Mouse (Mus musculus) heart, postnatal 14 days (tissue): ENCODE results near the gene Paqr6. TPM values are rescaled to one million over a fixed set of nuclear protein-coding genes. Genes with fewer than 3 reads are reported as not detected.

Experiments
- DNase-seq, 2 experiments: peaks; one replicate each; pipeline ENCODE4 v3.0.0; 2021 to 2022
- intact Hi-C: fragments of 180-260 bp; cut with DNase I; formaldehyde crosslinking; loops from one replicate; pipeline ENCODE4 v1.15.1; 2025
- long read RNA-seq, 2 experiments: library from polyadenylated mRNA; stranded (forward); transcript quantifications; one replicate each; pipeline ENCODE4 v2.0.0; 2021
- total RNA-seq, 2 experiments: library from RNA; stranded (reverse); gene quantifications; 2 replicates each; pipeline ENCODE4 v1.2.3; 2021

The Paqr6 gene
- under 1 TPM; 0.22 to 0.67 TPM for total RNA-seq
- long read RNA-seq, experiment 1, partial matches to known transcripts = 0 of 1 reads
- long read RNA-seq, experiment 1, other reads (novel, unspliced or antisense) = 1 of 1 reads
- long read RNA-seq, experiment 2, partial matches to known transcripts = 0 of 2 reads
- long read RNA-seq, experiment 2, other reads (novel, unspliced or antisense) = 1 of 2 reads

GRCm38 (mm10) chr3:88364337-88364736 is at the start of gene Paqr6:
Gene Paqr6, plus strand, starts transcription at chr3:88364584.
- intact Hi-C loops = no loop called here
- peak; percentile 59 to 82 for DNase-seq

- DNase-seq = peak; percentile 55 to 71
- intact Hi-C loops = no loop called here
Observed at GRCm38 (mm10) chr3:88324951-88325405, 39.4 kb upstream of the Paqr6 start, which contains the start of gene Glmp. Gene Glmp, plus strand, starts transcription at chr3:88325023.

- DNase-seq = no peak
- intact Hi-C loops = no loop called here
Observed at GRCm38 (mm10) chr3:88328956-88329355, 35.4 kb upstream of the Paqr6 start.

- DNase-seq = peak; percentile 29 to 61
- intact Hi-C loops = no loop called here
Observed at GRCm38 (mm10) chr3:88331282-88331681, 33.1 kb upstream of the Paqr6 start.

- intact Hi-C loops = no loop called here
- DNase-seq = no peak
Observed at GRCm38 (mm10) chr3:88334029-88334658, 30.2 kb upstream of the Paqr6 start.

GRCm38 (mm10) chr3:88334902-88335435 is 29.4 kb upstream of the Paqr6 start:
- DNase-seq = no peak
- intact Hi-C loops = no loop called here

GRCm38 (mm10) chr3:88335436-88336053 is 28.8 kb upstream of the Paqr6 start:
- peak in 1 of 2 experiments; percentile 27 for DNase-seq
- intact Hi-C loops = no loop called here

- intact Hi-C loops = no loop called here
Observed at GRCm38 (mm10) chr3:88336058-88337013, 28.0 kb upstream of the Paqr6 start, which contains the start of the genes Tmem79 and Smg5. Gene Tmem79, minus strand, starts transcription at chr3:88336148. Gene Smg5, plus strand, starts transcription at chr3:88336260.

GRCm38 (mm10) chr3:88337367-88338020 is 26.9 kb upstream of the Paqr6 start:
- intact Hi-C loops = no loop called here
- DNase-seq = no peak

More at GRCm38 (mm10) chr3:88336058-88337013, 28.0 kb upstream of the Paqr6 start, which contains the start of the genes Tmem79 and Smg5:
- peak; percentile 96 to 97 for DNase-seq

- intact Hi-C loops = no loop called here
- DNase-seq = no peak
Observed at GRCm38 (mm10) chr3:88338316-88338715, 26.1 kb upstream of the Paqr6 start.

- DNase-seq = no peak
- intact Hi-C loops = no loop called here
Observed at GRCm38 (mm10) chr3:88339006-88339405, 25.4 kb upstream of the Paqr6 start.

- DNase-seq = no peak
- intact Hi-C loops = no loop called here
Observed at GRCm38 (mm10) chr3:88350732-88351131, 13.7 kb upstream of the Paqr6 start.

- no peak for DNase-seq
- intact Hi-C loops = no loop called here
Observed at GRCm38 (mm10) chr3:88352907-88353306, 11.5 kb upstream of the Paqr6 start.

GRCm38 (mm10) chr3:88354396-88355165 is 9.8 kb upstream of the Paqr6 start:
- intact Hi-C loops = no loop called here
- no peak for DNase-seq

GRCm38 (mm10) chr3:88359584-88359983 is 4.8 kb upstream of the Paqr6 start:
- intact Hi-C loops = no loop called here
- DNase-seq = no peak

GRCm38 (mm10) chr3:88359989-88360388 is 4.4 kb upstream of the Paqr6 start:
- no peak for DNase-seq
- intact Hi-C loops = no loop called here

- intact Hi-C loops = no loop called here
- no peak for DNase-seq
Observed at GRCm38 (mm10) chr3:88361096-88361495, 3.3 kb upstream of the Paqr6 start.

GRCm38 (mm10) chr3:88361612-88362313 is 2.6 kb upstream of the Paqr6 start:
- intact Hi-C loops = no loop called here
- DNase-seq = no peak
